ENCODE assay signal across 17 mouse cellular contexts in the genomic region with DNA sequence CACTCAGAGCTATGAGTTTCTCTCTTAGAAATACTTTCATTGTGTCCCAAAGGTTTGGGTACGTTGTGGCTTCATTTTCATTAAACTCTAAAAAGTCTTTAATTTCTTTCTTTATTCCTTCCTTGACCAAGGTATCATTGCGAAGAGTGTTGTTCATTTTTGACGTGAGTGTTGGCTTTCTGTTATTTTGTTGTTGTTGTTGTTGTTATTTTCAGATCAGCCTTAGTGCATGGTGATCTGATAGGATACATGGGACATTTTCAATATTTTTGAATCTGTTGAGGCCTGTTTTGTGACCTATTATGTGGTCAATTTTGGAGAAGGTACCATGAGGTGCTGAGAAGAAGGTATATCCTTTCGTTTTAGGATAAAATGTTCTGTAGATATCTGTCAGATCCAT. TPM values are rescaled to one million over a fixed set of nuclear protein-coding genes. Genes with fewer than 3 reads are reported as not detected.
"Had no signal": no experiment of that assay in that cellular context is flagged by ENCODE, and none has a peak within 500 bp of the region (broad histone marks: within the 10 kb centered on the region; RNA-seq: fewer than 3 reads in every experiment).

No protein-coding gene starts in this region.

RNA-seq across cellular contexts. Expression of gene Vmn1r177, which starts 10.7 kb away (rescaled TPM):
- polyA plus RNA-seq: liver, embryonic 13.5 days; liver, embryonic 15.5 days; liver, postnatal 0 days; lung, adult 2 months; lung, embryonic 15.5 days; lung, postnatal 0 days; macrophage; midbrain, embryonic 12.5 days; midbrain, embryonic 15.5 days; midbrain, postnatal 0 days; neural tube, embryonic 13.5 days; neural tube, embryonic 15.5 days; spleen, adult 2 months; stomach, embryonic 15.5 days; stomach, postnatal 0 days; testis, adult 2 months; thymus, adult 2 months had no signal

RNA-seq across cellular contexts. Expression of gene Vmn1r178, which starts 14.9 kb away (rescaled TPM):
- polyA plus RNA-seq: liver, embryonic 13.5 days; liver, embryonic 15.5 days; liver, postnatal 0 days; lung, adult 2 months; lung, embryonic 15.5 days; lung, postnatal 0 days; macrophage; midbrain, embryonic 12.5 days; midbrain, embryonic 15.5 days; midbrain, postnatal 0 days; neural tube, embryonic 13.5 days; neural tube, embryonic 15.5 days; spleen, adult 2 months; stomach, embryonic 15.5 days; stomach, postnatal 0 days; testis, adult 2 months; thymus, adult 2 months had no signal

RNA-seq across cellular contexts. Expression of gene Vmn1r176, which starts 39.7 kb away (rescaled TPM):
- polyA plus RNA-seq: liver, embryonic 13.5 days; liver, embryonic 15.5 days; liver, postnatal 0 days; lung, adult 2 months; lung, embryonic 15.5 days; lung, postnatal 0 days; macrophage; midbrain, embryonic 12.5 days; midbrain, embryonic 15.5 days; neural tube, embryonic 13.5 days; neural tube, embryonic 15.5 days; spleen, adult 2 months; stomach, embryonic 15.5 days; stomach, postnatal 0 days; testis, adult 2 months; thymus, adult 2 months had no signal

RNA-seq across cellular contexts. Expression of gene Vmn1r179, which starts 49.9 kb away (rescaled TPM):
- polyA plus RNA-seq: liver, embryonic 13.5 days; liver, embryonic 15.5 days; liver, postnatal 0 days; lung, adult 2 months; lung, embryonic 15.5 days; lung, postnatal 0 days; macrophage; midbrain, embryonic 12.5 days; midbrain, embryonic 15.5 days; midbrain, postnatal 0 days; neural tube, embryonic 13.5 days; neural tube, embryonic 15.5 days; spleen, adult 2 months; stomach, embryonic 15.5 days; stomach, postnatal 0 days; testis, adult 2 months; thymus, adult 2 months had no signal
